Mouse (Mus musculus) CH12.LX (cell line): ENCODE data around the gene 6430548M08Rik. TPM values are rescaled to one million over a fixed set of nuclear protein-coding genes. Genes with fewer than 3 reads are reported as not detected.

ENCODE experiments used
- DNase-seq: peaks from one replicate; pipeline ENCODE4 v3.0.0-alpha.2; 2013; ENCODE audit errors: extremely low read depth
- H3K27ac ChIP-seq: 2 replicates; pipeline ENCODE4 v1.5.1; 2012; ENCODE audit warnings: low read depth, mild to moderate bottlenecking, control low read depth, moderate library complexity; ENCODE audit not compliant: insufficient read depth
- H3K27me3 ChIP-seq: replicated peaks from 2 replicates; pipeline ENCODE3; 2012; ENCODE audit warnings: inconsistent platforms
- H3K36me3 ChIP-seq, 2 experiments: replicated peaks in 1 of 2; 2 replicates each; pipeline versions ENCODE3 to v1.6.1; 2012; ENCODE audit warnings: inconsistent platforms in 1 of 2, low read length in 1 of 2, mild to moderate bottlenecking in 1 of 2, mixed read lengths in 1 of 2, moderate library complexity in 1 of 2; ENCODE audit not compliant: control insufficient read depth in 1 of 2, insufficient read depth in 1 of 2
- H3K4me1 ChIP-seq, 2 experiments: 2 replicates each; pipeline ENCODE4 v1.6.1; 2012; ENCODE audit warnings: inconsistent platforms in 1 of 2, moderate library complexity in 1 of 2; ENCODE audit not compliant: insufficient read depth in 2 of 2, control insufficient read depth in 1 of 2
- H3K4me2 ChIP-seq: 2 replicates; pipeline ENCODE4 v1.6.1; 2012; ENCODE audit warnings: low read depth, mild to moderate bottlenecking, control low read depth; ENCODE audit not compliant: poor library complexity, insufficient read depth, severe bottlenecking
- H3K4me3 ChIP-seq, 3 experiments: fragments of 150-350 bp in 1 of 3; sonication (generic) in 1 of 3; replicated peaks in 1 of 3; 2 replicates each; pipeline versions ENCODE3 to v1.5.1; 2011 to 2012; ENCODE audit warnings: low read depth in 2 of 3, low read length in 2 of 3, mild to moderate bottlenecking in 2 of 3, moderate library complexity in 2 of 3, control low read depth in 1 of 3, improper control_type of control experiment in 1 of 3, inconsistent platforms in 1 of 3, mixed read lengths in 1 of 3; ENCODE audit not compliant: poor library complexity in 1 of 3
- H3K79me2 ChIP-seq: replicated peaks from 2 replicates; pipeline ENCODE4 v1.6.1; 2012; ENCODE audit warnings: mild to moderate bottlenecking, moderate library complexity; ENCODE audit not compliant: control insufficient read depth, poor library complexity, insufficient read depth, severe bottlenecking; ENCODE audit errors: extremely low read depth
- H3K9ac ChIP-seq: 2 replicates; pipeline ENCODE4 v1.6.1; 2012; ENCODE audit warnings: low read depth, mild to moderate bottlenecking, control low read depth, moderate library complexity; ENCODE audit not compliant: insufficient read depth
- H3K9me3 ChIP-seq: replicated peaks from 2 replicates; pipeline ENCODE3; 2012; ENCODE audit warnings: low read length, inconsistent platforms, mixed read lengths
- CTCF ChIP-seq, 2 experiments: IDR thresholded peaks in 1 of 2; conservative IDR thresholded peaks in 1 of 2; 2 replicates each; pipeline ENCODE4 v1.5.1; 2011 to 2012; ENCODE audit warnings: low read depth in 2 of 2, low read length in 2 of 2, improper control_type of control experiment in 1 of 2, inconsistent platforms in 1 of 2, mild to moderate bottlenecking in 1 of 2, moderate library complexity in 1 of 2
- E2F4 ChIP-seq: IDR thresholded peaks from 2 replicates; pipeline ENCODE4 v1.6.1; 2011; ENCODE audit warnings: low read depth, low read length, improper control_type of control experiment; ENCODE audit not compliant: insufficient replicate concordance
- ELF1 ChIP-seq: IDR thresholded peaks from 2 replicates; pipeline ENCODE4 v1.6.1; 2014; ENCODE audit warnings: low read depth, mild to moderate bottlenecking, inconsistent platforms, low read length, improper control_type of control experiment
- ETS1 ChIP-seq: conservative IDR thresholded peaks from 2 replicates; pipeline ENCODE4 v1.6.1; 2012; ENCODE audit warnings: low read depth, mild to moderate bottlenecking, inconsistent platforms, low read length, improper control_type of control experiment, moderate library complexity
- HCFC1 ChIP-seq: IDR thresholded peaks from 2 replicates; pipeline ENCODE4 v1.6.1; 2012; ENCODE audit warnings: low read depth, mild to moderate bottlenecking, inconsistent platforms, low read length, improper control_type of control experiment
- MAFK ChIP-seq: IDR thresholded peaks from 2 replicates; pipeline ENCODE4 v1.6.1; 2011; ENCODE audit warnings: low read length, improper control_type of control experiment; ENCODE audit not compliant: insufficient replicate concordance
- MAZ ChIP-seq: IDR thresholded peaks from 2 replicates; pipeline ENCODE4 v1.6.1; 2012; ENCODE audit warnings: low read depth, mild to moderate bottlenecking, inconsistent platforms, low read length, improper control_type of control experiment, moderate library complexity
- NELFE ChIP-seq: IDR thresholded peaks from 2 replicates; pipeline ENCODE4 v1.6.1; 2011; ENCODE audit warnings: low read depth, low read length, improper control_type of control experiment
- POLR2A ChIP-seq: IDR thresholded peaks from 2 replicates; pipeline ENCODE4 v1.6.1; 2011; ENCODE audit warnings: low read depth, mild to moderate bottlenecking, improper control_type of control experiment, low read length
- RAD21 ChIP-seq: IDR thresholded peaks from 2 replicates; pipeline ENCODE4 v1.6.1; 2011; ENCODE audit warnings: low read depth, mild to moderate bottlenecking, low read length, improper control_type of control experiment, moderate library complexity
- RCOR1 ChIP-seq: conservative IDR thresholded peaks from 2 replicates; pipeline ENCODE4 v1.6.1; 2012; ENCODE audit warnings: low read depth, mild to moderate bottlenecking, inconsistent platforms, low read length, improper control_type of control experiment
- SIN3A ChIP-seq: IDR thresholded peaks from 2 replicates; pipeline ENCODE4 v1.6.1; 2012; ENCODE audit warnings: low read length, improper control_type of control experiment, inconsistent platforms
- SMC3 ChIP-seq: IDR thresholded peaks from 2 replicates; pipeline ENCODE4 v1.6.1; 2011; ENCODE audit warnings: low read depth, low read length, improper control_type of control experiment
- UBTF ChIP-seq: IDR thresholded peaks from 2 replicates; pipeline ENCODE4 v1.6.1; 2012; ENCODE audit warnings: low read depth, mild to moderate bottlenecking, inconsistent platforms, low read length, improper control_type of control experiment, moderate library complexity
- USF2 ChIP-seq: conservative IDR thresholded peaks from 2 replicates; pipeline ENCODE4 v1.6.1; 2011; ENCODE audit warnings: low read depth, low read length, improper control_type of control experiment
- ZC3H11A ChIP-seq: IDR thresholded peaks from 2 replicates; pipeline ENCODE4 v1.6.1; 2012; ENCODE audit warnings: low read depth, mild to moderate bottlenecking, inconsistent platforms, low read length, improper control_type of control experiment
- ZMIZ1 ChIP-seq: IDR thresholded peaks from 2 replicates; pipeline ENCODE4 v1.6.1; 2012; ENCODE audit warnings: low read depth, mild to moderate bottlenecking, inconsistent platforms, low read length, improper control_type of control experiment
- dilution Hi-C: fragments of 300-500 bp; cut with MboI; formaldehyde crosslinking; loops from 2 replicates; pipeline ENCODE4 v1.14.3; 2020; ENCODE audit warnings: low sequenced_read_pairs; ENCODE audit not compliant: extremely low pct_unique_long_range_greater_than_20kb, extremely low pct_ligation_motif_present
- in situ Hi-C: fragments of 300-500 bp; cut with MboI; formaldehyde crosslinking; loops from 3 replicates; pipeline ENCODE4 v1.14.3; 2019; ENCODE audit warnings: low sequenced_read_pairs, low pct_ligation_motif_present, low pct_unique_long_range_greater_than_20kb, mixed read lengths
- polyA plus RNA-seq: library from polyadenylated mRNA; unstranded; fragments of >175 nt; gene quantifications from 2 replicates; pipeline ENCODE4 v1.2.1, GENCODE M21; 2012; ENCODE audit warnings: low read depth; ENCODE audit not compliant: insufficient read length
- total RNA-seq, 2 experiments: library from RNA; depleted of rRNA; stranded (reverse); fragments of 300-350 nt in 1 of 2; fragments of >200 nt in 1 of 2; gene quantifications; 2 replicates each; pipeline ENCODE4 v1.2.3; 2012 to 2014

6430548M08Rik gene
- total and polyA plus RNA-seq, 3 experiments: 0.13 TPM; not detected in 2

GRCm38 (mm10) chr8:120208113-120208512 is 94.2 kb downstream of the 6430548M08Rik start:
- no peak for DNase-seq
- peaks cover 10% of the 10 kb centered on the region for H3K27me3 ChIP-seq
- no peak overlapping the region for H3K9ac ChIP-seq
- TF ChIP-seq POLR2A (no peak), ELF1 (no peak), RCOR1 (no peak), HCFC1 (no peak), NELFE (no peak), ZC3H11A (no peak), ETS1 (no peak), USF2 (no peak), RAD21 (no peak), E2F4 (no peak), SMC3 (no peak), ZMIZ1 (no peak), SIN3A (no peak), UBTF (no peak)
- dilution Hi-C loops (no loop called here), in situ Hi-C loops (no loop called here)
- no peaks in the 10 kb centered on the region for H3K9me3 ChIP-seq
- H3K4me2 ChIP-seq: no peak overlapping the region
- no peaks in the 10 kb centered on the region for H3K36me3 ChIP-seq
- H3K4me1 ChIP-seq: peaks cover 4 to 22% of the 10 kb centered on the region in 2 experiments; a peak in 3 of 4 replicates
- no peaks in the 10 kb centered on the region for H3K79me2 ChIP-seq
- H3K4me3 ChIP-seq: no peak overlapping the region
- no peak overlapping the region for H3K27ac ChIP-seq

GRCm38 (mm10) chr8:120211345-120211744 is 97.4 kb downstream of the 6430548M08Rik start:
- Histone ChIP-seq H3K36me3 (no peaks in the 10 kb centered on the region), H3K4me2 (0 out of 2 replicates have a peak overlapping the region, but pooled peaks have one; percentile 17), H3K9ac (no peak overlapping the region), H3K4me1 (peaks cover 21 to 54% of the 10 kb centered on the region in 2 experiments)
- in situ Hi-C loops (no loop called here), dilution Hi-C loops (no loop called here)
- DNase-seq: no peak
- no peak for TF ChIP-seq MAFK
- peak in 1 of 2 experiments; percentile 74; a peak in 2 of 4 replicates for TF ChIP-seq CTCF (conservative IDR thresholded peaks at IDR 0.05 in 1 of 2, IDR thresholded peaks at IDR 0.05 in 1 of 2; ENCODE audit: low read depth in 2 of 2, low read length in 2 of 2)
- TF ChIP-seq MAZ: peak; percentile 32; the same call in 1 of the 2 replicates
- TF ChIP-seq, all 38 proteins: peak for 2
- no peak overlapping the region for H3K4me3 ChIP-seq
- H3K9me3 ChIP-seq: no peaks in the 10 kb centered on the region
- H3K79me2 ChIP-seq: no peaks in the 10 kb centered on the region
- peaks cover 4% of the 10 kb centered on the region for H3K27me3 ChIP-seq
- H3K27ac ChIP-seq: no peak overlapping the region
